Mouse (Mus musculus): Measurements from ENCODE around the gene Ddn. TPM values are rescaled to one million over a fixed set of nuclear protein-coding genes. Genes with fewer than 3 reads are reported as not detected.

The Ddn gene
- total RNA-seq (2015) (not detected in 2 replicates), total RNA-seq (2017) (0.15 and 0.16 TPM in 2 replicates)

DNA sequence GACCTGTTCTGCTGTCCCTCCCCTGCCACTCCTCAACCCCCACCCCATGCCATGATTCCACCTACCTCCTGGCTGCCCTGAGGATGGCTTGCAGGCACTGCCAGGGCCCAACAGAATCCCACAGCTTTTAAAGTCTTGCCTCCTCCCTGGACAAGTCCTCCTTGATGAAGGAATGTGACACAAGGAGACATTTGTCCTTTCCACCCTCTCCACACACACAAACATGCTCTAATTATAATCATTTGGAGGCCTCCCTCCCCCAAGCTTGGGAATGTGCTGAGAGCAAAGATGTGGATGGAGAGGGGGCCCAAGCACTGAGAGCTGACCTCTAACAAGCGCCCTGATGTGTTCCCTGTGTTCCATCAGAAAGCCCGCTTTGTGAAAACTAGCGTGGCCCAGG, at the start of gene Ddn:
TSS of gene Ddn (minus strand) at position 101 of the 400 bp plus-strand sequence.
- no peak for ATAC-seq (ENCODE audit: poor library complexity, severe bottlenecking)

DNA sequence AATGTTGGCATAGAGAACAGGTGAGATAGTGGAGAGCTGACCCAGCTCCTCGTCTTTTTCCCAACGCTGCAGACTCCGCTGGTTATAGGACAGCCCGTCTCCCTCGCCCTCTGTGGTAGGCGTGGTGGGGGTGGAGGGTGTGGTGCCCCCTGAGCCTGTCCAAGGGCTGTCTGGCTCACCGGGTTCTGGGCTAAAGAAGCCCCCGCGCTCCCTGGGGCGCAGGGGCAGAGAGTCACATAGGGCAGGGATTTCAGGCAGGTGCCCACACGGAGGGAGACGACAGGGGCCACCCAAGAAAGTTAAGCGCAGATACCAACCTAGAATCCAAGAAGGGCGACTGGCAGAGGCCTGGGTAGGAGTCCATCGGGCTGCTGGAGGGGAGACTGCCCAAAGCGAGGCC, 44.9 kb upstream of the Ddn start:
- ATAC-seq (ENCODE audit: poor library complexity, severe bottlenecking): no peak

DNA sequence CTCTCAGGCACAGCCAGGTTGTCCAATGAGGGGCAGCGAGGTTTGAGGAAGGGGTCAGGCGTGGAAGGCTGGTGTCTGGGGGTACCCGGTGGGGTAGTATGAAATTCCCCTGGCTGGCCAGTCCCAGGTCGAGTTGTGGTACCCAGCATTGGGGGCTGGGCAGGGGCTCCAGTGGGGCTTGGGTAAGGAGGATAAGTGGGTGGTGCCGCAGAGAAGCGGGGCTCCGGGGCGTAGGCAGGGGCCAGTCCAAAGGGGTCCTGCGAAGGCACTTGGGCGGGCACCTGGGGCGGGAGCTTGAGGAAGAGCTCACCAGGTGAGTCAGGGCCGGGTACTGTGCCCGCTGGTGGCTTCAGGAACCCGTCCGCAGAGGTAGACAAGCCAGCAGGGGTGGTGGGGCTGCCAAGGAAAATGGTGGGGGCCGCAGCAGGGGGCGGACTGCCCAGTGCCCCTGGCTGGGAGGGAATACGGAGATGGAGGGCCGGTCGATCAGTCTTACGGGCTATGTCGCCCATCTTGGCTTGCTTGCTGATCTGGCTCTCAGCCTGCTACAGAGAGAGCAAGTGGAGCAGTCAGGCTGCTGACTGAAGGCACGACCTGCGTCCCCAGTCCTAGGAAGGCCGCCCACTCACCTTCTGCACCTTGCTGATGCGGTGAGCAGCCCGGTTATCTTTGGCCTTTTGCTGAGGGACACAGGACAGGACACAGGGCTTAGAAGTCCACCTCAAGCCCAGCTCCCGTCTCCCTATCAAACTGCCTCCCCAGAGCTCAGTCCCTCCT, 44.1 kb upstream of the Ddn start:
- ATAC-seq (ENCODE audit: poor library complexity, severe bottlenecking): no peak

DNA sequence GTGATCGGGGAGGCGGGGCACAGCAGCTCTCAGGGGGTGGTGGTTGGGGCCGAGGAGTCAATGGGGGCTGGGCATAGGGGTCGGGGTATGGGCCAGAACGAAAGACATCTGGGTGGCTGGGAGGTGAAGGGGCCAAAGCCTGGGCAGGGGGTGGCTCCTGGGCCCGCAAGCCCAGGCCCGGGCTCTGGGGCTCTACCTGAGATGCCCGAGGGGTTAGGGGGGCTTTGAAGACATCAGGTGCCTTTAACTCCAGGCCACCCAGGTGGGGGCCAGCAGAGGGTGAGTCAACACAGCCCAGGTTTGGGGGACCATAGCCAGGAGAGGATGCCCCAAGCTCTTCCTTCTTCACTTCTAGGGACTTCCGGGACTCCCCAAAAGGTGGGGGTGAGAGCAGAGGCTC, 43.4 kb upstream of the Ddn start:
- ATAC-seq (ENCODE audit: poor library complexity, severe bottlenecking): no peak

DNA sequence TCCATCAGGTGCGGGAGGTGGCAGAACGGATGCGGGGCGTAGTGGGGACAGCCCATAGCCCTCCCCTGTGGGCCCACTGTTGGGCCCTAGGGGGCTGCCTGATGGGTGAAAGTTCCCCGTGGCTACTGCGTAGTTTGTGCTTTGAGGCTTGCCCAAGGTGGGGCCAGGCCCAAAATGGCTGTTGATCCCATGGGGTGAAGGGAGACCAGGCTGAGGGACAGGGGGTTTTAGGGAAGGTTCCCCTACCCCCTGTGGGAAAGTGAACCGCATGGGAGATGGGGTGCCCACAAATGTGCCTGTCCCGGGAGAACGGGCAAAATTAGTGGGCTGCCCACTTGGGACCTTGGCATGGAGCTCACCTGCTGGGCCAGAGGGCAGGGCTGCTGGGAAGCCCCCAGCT, 42.8 kb upstream of the Ddn start:
- ATAC-seq (ENCODE audit: poor library complexity, severe bottlenecking): no peak

DNA sequence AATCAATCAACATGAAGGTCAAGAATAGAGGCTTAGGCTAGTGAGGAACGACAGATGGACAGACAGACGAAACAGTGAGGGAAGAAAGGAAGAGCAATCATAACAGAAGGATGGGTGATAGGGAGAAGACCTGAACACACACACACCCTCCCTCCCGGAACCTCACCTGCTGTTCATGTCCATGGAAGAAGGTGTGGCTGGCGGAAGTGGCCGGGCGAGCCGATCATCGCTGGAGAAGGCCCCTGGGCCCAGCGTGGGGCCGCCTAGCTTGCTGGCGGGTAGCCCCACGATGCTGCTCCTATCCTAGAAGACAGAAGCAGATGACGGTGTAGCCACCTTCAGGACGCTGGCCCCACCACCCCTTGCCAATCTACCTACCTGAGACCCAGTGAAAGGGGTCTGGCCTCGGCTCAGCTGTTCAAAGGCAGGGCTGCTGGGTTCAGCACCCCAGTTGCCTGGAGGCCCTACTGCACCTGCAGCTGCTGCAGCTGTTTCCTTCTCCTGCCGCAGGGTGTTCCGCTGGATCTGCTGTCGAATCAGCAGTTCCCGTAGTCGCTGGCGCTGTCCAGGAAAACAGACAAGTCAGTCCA, 42.0 kb upstream of the Ddn start:
- ATAC-seq (ENCODE audit: poor library complexity, severe bottlenecking): no peak

DNA sequence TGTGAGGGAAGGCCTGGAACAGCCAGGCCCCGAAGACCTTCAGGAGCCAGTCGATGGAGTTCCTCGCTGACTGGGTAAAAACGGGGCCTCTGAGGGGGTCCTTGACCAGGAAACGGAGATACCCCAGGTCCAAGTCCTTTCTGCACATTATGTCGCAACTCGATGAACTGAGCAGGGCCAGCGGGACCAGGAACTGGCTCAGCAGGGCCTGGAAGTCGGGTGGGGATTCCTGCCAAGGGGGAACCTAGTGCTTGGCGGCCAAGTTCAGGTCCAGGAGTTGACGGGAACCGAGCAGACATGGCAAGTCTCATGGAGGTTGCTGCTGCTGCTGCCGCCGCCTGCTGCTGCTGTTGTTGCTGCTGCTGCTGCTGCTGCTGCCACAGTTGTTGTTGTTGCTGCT, 41.4 kb upstream of the Ddn start:
- ATAC-seq (ENCODE audit: poor library complexity, severe bottlenecking): no peak

DNA sequence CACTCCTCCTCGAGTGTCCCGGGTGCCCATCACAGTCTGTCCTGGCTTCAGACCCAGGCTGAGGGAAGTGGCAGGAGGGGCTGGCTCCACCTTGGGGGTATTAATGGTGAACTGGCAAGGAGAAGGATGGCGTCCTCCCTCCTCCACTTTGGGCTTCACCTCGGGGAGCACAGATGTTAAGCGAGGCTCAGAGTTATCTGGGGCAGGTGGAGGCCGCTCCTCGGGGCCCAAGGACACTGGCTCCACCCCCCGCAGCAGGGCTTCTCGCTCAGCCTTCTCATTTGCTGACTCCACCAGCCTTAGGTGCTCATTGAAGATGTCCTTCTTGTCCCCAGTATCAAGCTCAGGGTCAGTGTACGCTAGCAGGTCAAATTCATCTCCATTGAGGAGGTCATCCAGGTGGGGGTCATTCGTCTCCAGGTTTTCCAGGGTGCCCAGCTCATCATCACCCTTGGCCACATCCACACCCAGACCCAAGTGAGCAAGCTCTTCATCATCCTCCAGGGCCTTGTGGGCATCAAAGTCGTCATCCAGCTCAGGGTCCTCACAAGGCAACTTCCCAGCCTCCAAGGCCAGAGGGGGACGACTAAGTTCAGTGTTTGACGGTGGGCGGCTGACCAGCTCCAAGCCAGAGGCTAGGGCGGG, 40.8 kb upstream of the Ddn start:
- no peak for ATAC-seq (ENCODE audit: poor library complexity, severe bottlenecking)

DNA sequence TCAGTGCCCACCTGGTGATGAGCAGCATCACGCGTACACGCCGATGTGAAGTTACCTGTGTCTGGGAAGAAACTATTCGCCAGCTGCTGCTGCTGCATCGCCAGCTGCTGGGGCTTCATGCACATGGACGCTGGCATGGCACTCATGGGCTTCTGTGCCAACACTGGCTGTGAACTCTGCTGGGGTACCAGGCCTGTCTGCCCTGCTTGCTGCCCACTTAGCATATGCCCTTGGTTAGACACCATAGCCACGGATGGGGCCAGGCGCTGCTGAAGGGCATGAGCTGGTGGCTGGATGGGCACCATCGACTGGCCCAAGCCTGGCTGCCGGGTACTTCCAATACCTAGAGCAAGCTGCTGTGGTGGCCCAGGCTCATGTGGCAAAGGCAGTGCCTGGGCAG, 39.9 kb upstream of the Ddn start:
- ATAC-seq (ENCODE audit: poor library complexity, severe bottlenecking): no peak

DNA sequence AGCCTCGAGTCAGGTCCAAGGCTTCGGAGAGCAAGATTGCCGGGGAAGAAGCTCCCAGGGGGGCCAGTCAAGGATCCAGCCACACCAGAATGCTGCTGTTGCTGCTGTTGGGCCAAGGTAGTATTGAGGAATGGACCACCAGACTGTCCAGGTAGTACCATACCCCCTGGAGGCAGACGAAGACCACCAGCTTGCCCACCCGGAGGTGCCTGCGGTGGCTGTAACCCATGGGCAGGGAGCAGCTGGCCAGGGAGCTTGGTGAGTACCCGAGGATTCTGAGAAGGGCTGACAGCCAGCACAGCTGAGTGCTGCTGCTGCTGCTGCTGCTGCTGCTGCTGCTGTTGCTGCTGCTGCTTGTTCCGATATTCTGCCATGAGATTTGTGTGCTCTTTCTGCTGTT, 36.9 kb upstream of the Ddn start:
- ATAC-seq (ENCODE audit: poor library complexity, severe bottlenecking): no peak

DNA sequence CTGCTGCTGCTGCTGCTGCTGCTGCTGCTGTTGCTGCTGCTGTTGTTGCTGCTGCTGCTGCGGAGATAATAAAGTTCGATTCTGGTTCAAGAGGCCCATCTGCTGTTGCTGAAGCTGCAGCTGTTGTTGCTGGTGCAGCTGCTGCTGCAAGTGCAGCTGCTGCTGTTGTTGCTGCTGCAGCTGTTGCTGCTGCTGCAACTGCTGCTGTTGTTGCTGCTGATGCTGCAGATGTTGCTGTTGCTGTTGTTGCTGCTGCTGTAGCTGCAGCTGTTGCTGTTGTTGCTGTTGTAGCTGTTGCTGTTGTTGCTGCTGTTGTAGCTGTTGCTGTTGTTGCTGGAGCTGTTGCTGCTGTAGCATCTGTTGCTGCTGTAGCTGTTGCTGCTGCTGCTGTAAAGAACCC, 35.9 kb upstream of the Ddn start:
- no peak for ATAC-seq (ENCODE audit: poor library complexity, severe bottlenecking)

DNA sequence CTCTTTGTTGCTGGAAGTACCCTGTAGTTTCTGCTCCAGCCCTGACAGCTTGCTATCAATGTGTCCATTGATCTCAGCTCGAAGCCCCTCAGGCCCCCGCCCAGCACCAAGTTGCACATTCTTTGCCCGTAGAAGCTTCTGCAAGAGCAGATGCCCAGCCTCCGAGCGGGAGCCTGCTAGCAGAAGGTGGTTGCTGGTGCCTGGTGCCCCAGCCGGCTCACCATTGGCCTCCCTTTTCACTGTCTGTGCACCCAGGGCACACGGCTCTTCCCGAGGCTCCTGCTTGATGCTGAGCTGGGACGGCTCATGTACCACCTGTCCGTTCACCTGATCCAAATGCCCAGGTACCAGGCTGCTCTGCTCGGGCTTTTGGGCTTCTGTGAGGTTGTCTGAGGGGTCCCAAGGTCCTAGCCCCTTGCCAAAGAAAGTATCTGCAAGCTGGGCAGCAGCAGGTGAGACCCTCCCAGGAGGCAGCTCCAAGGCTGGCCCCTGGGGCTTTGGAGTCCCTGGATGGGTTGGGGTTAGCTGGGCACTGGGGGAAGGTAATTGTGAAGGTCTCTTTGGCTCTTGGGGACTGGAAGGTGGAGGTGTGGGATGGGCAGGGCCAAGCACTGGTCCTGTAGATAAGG, 34.4 kb upstream of the Ddn start:
- ATAC-seq (ENCODE audit: poor library complexity, severe bottlenecking): no peak

DNA sequence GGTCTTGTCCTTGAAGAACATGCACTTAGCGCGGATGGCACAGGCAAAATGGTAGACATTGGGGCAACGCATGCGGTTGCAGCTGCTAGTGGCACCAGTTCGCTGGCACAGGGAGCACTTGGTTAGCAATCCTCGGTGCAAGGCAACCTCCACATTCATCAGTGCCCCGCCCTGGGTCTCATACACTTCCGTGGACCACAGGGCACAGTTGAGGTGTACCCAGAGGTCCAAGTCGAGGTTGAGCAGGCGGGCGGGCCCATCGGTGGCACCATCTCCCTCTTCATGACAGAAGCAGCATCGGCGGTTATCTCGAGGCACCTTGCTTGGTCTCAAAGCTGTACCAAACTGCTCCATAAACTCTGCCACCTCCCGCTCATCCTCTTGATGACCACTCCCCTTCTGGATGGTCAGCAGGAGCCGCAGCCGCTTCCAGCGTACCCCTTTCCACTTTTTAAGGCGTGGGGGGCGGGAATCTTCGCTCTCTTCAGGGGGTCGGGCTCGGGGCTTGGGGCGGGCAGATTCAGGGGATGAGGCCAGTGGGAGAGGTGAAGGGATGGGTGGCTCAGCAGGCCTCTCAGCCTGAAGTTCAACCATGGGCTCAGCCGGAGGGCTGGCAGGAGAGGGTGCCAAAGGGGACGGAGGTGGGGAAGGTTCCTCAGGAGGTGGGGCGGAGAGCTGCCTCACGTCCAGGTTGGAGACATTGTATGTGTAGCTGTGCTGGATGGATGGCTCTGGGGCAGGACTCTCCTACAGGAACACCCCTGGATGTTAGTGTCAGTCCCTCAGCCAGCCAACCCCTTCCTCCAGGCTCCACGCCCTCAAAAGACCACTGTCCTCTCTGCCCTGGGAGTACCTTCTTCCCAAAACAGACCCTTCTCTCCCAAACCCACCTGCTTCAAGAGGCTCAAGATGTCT, 30.6 kb upstream of the Ddn start:
- no peak for ATAC-seq (ENCODE audit: poor library complexity, severe bottlenecking)

DNA sequence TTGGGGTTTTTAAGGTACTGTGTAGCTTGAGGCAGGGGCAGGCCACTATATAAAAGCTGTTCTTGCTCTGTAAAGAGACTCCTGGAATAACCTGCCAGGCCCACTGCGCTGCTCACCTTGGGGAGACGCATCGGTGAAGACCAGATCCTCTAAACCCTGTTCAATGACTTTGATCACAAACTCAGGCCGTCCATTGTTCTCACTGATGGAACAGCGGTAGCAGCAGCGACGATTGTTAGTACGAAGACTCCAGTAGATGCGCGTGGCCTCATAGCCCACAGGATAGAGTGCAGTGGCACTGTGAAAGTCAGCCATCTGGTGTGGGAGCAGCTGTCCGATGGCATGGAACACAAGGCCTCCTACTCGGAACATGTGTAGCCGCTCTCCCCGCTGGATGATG, 29.9 kb upstream of the Ddn start:
- no peak for ATAC-seq (ENCODE audit: poor library complexity, severe bottlenecking)

DNA sequence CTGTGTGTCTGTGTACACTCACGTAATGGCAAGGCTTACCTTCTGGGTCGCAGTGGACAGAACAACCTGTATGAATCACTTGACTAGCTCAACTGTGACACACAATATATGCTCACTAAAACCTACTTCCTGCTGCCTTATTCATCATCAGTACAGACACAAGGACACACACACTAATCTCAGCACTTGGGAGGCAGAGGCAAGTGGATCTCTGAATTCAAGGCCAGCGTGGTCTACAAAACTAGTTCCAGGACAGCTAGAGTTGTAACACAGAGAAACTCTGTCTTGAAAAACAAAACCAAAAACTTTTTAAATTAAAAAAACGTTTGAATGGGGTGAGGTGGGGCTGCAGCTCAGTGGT, 28.4 kb upstream of the Ddn start:
- no peak for ATAC-seq (ENCODE audit: poor library complexity, severe bottlenecking)

DNA sequence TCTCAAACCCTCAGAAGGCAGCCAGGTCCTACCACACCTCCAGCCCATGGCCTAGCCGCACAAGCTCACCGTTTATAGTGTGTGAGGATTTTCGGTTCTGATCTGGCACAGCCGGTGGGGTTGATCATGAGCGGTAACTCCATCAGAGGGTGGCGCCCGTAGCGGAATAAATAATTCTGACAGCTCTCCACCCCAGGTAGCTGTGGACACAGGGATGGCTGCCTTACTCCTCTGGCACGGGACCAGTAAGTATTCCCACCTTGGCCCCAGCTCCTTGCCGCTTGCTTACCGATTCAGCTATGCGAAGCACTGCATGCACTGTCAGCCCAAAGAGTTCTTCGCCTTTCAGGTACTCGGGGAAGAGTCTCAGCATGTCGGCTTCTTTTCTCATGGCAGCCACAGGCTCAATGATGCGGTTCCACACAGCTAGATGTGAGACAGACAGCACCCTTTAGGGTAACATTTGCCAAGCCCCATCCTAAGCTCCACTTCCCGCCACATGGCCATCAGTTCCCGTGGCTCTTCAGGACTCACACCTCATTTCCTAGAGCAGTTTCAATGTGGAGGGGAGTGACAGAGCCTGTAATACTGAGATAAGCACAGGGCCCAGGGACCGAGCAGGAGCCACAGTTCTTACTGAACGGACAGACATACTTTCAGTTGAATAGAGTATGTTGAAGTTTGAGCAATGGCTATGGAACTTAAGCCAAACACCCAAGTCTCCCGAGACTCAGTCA, 27.9 kb upstream of the Ddn start:
- ATAC-seq (ENCODE audit: poor library complexity, severe bottlenecking): no peak

DNA sequence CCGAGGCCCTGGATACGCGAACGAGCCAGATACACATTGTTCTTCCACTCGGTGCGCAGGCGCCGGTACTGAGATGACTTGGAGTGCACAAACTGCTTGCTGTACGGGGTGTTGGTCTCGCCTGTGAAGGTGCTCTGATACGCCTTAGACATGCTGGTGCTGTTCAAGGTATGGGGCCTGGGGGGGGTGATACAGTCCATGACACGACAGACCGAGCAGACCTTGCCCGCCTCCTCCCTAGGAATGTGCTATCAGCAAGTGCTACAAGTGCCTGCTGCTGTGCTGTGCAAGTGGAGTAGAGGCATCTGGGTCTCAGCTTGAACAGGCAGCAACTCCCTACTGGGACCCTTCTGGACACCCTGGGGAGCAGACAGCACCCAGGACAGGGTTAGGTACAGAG, 26.0 kb upstream of the Ddn start:
- ATAC-seq (ENCODE audit: poor library complexity, severe bottlenecking): no peak

DNA sequence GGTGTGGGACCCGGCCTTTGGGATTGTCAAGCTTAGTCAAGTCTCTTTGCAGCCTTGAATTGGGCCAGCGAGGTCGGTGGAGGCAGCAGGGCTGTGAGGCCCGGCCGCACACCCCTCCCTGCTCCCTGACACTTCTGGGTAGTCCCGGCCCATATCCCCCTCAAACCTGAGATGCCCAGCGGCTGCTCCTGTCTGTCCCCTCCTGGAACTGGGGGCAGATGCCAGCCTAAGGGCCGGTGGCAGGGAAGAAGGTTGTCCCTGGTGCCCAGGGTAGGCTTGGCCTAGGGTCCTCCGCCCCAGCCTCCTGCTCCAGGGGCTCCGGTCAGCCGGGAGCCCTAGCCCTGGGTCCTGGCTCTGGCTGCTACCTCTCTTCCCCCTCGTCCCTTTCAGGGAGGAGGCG, 24.8 kb upstream of the Ddn start:
- no peak for ATAC-seq (ENCODE audit: poor library complexity, severe bottlenecking)

DNA sequence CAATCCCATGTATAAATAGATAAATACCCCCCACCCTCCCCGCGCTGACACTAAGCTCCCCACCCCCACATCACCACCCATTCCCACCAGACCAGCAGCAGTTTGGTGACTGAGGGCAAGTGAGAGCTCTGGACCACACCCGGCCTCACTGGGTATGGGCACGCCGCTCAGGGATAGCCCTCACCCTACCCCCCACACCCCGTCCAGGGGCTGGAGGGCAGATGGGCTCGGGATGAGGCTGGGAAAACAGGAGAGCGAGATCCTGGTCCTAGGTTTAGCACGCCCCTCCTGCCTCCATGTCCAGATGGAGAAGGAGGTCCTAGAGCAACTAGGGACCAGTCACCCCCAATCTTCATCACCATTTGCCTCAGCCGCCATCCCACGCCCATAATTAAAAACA, 24.0 kb upstream of the Ddn start:
- ATAC-seq (ENCODE audit: poor library complexity, severe bottlenecking): no peak
